Mouse (Mus musculus) kidney, embryonic 16.5 days (tissue): ENCODE results near the gene Snu13. TPM values are rescaled to one million over a fixed set of nuclear protein-coding genes. Genes with fewer than 3 reads are reported as not detected.

Experiments
- ATAC-seq: fragments of 200-750 bp; cut with Nextera tagmentation; 2 replicates; pipeline ENCODE4 v1.8.0; 2017; ENCODE audit warnings: moderate TSS enrichment; ENCODE audit not compliant: low FRiP score, low TSS enrichment
- H3K27ac ChIP-seq: fragments of 300-500 bp; sonication (generic); 2 replicates; pipeline ENCODE4 v1.5.1; 2014; ENCODE audit warnings: low read length
- H3K27me3 ChIP-seq: fragments of 300-500 bp; sonication (generic); 2 replicates; pipeline ENCODE4 v1.6.1; 2014; ENCODE audit warnings: low read length, control low read depth, mixed read lengths; ENCODE audit not compliant: insufficient read depth
- H3K36me3 ChIP-seq: fragments of 300-500 bp; sonication (generic); 2 replicates; pipeline ENCODE4 v1.6.1; 2014; ENCODE audit warnings: low read length, control low read depth, mixed read lengths; ENCODE audit not compliant: insufficient read depth
- H3K4me1 ChIP-seq: fragments of 300-500 bp; sonication (generic); 2 replicates; pipeline ENCODE4 v1.6.1; 2014; ENCODE audit warnings: low read length, control low read depth, mixed read lengths; ENCODE audit not compliant: insufficient read depth
- H3K4me2 ChIP-seq: fragments of 300-500 bp; sonication (generic); replicated peaks from 2 replicates; pipeline ENCODE4 v1.6.1; 2014; ENCODE audit warnings: low read depth, low read length
- H3K4me3 ChIP-seq: fragments of 300-500 bp; sonication (generic); 2 replicates; pipeline ENCODE4 v1.5.1; 2014; ENCODE audit warnings: mild to moderate bottlenecking, low read length
- H3K9ac ChIP-seq: fragments of 300-500 bp; sonication (generic); replicated peaks from 2 replicates; pipeline ENCODE4 v1.6.1; 2014; ENCODE audit warnings: low read length
- H3K9me3 ChIP-seq: fragments of 300-500 bp; sonication (generic); 2 replicates; pipeline ENCODE4 v1.6.1; 2016; ENCODE audit warnings: low read length, control low read depth
- WGBS: fragments of 180-500 bp; shearing (Covaris S2); extraction: QIAGEN DNeasy Blood & Tissue Kit; methylation state at CpG from one replicate; pipeline ENCODE4 v1.1.7; 2014; 5-methylcytosine and 5-hydroxymethylcytosine counted together
- polyA plus RNA-seq: library from polyadenylated mRNA; unstranded; fragments of >200 nt; fragmentation: Nextera tagmentation; extraction: Ambion mirVana; gene quantifications from 2 replicates; pipeline ENCODE4 v1.2.1, GENCODE M21; 2015

Snu13 gene
- polyA plus RNA-seq, 1 experiment from 2014 or later = 300 TPM

DNA sequence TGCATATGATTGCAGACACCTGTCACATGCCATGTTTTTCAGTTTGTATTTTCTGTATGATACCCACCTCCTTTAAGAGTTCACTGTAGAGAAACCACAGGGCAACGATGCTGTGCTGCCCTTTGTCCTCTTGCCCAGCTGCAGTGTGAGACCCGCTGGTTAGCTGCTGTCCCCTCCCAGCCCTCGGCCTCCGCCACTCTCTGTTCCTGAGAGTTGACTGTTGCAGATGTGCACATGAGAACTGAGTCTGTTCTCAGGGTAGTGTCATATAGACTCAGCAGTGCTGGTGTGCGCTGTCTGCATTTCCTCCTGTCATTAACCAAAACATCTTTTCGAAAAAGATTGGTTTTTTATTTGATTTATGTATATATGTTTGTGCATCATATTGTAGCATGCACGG, 15.0 kb downstream of the Snu13 start:
- ATAC-seq = no peak
- Histone ChIP-seq H3K27me3 (no peaks in the 10 kb centered on the region), H3K36me3 (peaks cover 40% of the 10 kb centered on the region), H3K4me2 (no peak overlapping the region), H3K9ac (no peak overlapping the region), H3K4me3 (no peak overlapping the region), H3K4me1 (no peaks in the 10 kb centered on the region), H3K9me3 (no peaks in the 10 kb centered on the region), H3K27ac (no peak overlapping the region)
- WGBS = 88% methylated on average over 7 of the region's 7 CpGs

DNA sequence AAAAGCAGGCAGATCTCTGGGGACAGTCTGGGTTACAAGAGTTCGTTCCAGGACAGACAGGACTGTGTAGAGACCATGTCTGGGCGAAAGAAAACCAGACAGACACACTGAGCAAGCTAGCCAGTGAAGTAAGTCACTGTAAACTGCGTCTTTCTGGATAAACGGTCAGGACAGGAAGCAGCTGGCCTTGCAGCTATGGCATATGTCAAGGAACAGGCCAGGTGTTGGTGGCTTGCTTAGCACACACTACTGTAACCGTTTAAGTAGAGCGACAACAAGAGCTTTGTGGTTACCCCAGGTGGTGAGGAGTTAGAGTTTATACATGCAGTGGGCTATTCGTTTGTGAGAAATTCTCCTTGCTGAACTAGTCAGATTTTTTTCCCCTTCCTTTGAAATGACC, 19.7 kb downstream of the Snu13 start:
- Histone ChIP-seq H3K9ac (no peak overlapping the region), H3K4me1 (no peaks in the 10 kb centered on the region), H3K36me3 (peaks cover 61% of the 10 kb centered on the region), H3K27me3 (no peaks in the 10 kb centered on the region), H3K9me3 (no peaks in the 10 kb centered on the region), H3K4me2 (no peak overlapping the region), H3K4me3 (no peak overlapping the region), H3K27ac (no peak overlapping the region)
- WGBS = 86% methylated on average over 7 of the region's 7 CpGs
- no peak for ATAC-seq

- H3K9me3 ChIP-seq = no peaks in the 10 kb centered on the region
- peaks cover 65% of the 10 kb centered on the region for H3K36me3 ChIP-seq
- no peak overlapping the region for H3K4me3 ChIP-seq
- H3K27ac ChIP-seq = no peak overlapping the region
- no peaks in the 10 kb centered on the region for H3K4me1 ChIP-seq
- 88% methylated on average over 7 of the region's 7 CpGs for WGBS
- no peak for ATAC-seq
- H3K4me2 ChIP-seq = no peak overlapping the region
- H3K9ac ChIP-seq = no peak overlapping the region
- no peaks in the 10 kb centered on the region for H3K27me3 ChIP-seq
Observed at GRCm38 (mm10) chr15:82027276-82027675, 20.1 kb downstream of the Snu13 start.

- H3K9me3 ChIP-seq = no peaks in the 10 kb centered on the region
- H3K36me3 ChIP-seq = peaks cover 53% of the 10 kb centered on the region
- ATAC-seq = no peak
- no peak overlapping the region for H3K9ac ChIP-seq
- WGBS = 88% methylated on average over 6 of the region's 6 CpGs
- H3K4me3 ChIP-seq = no peak overlapping the region
- no peaks in the 10 kb centered on the region for H3K27me3 ChIP-seq
- H3K4me1 ChIP-seq = no peaks in the 10 kb centered on the region
- H3K27ac ChIP-seq = no peak overlapping the region
- no peak overlapping the region for H3K4me2 ChIP-seq
Observed at GRCm38 (mm10) chr15:82023965-82024635, 23.3 kb downstream of the Snu13 start.

DNA sequence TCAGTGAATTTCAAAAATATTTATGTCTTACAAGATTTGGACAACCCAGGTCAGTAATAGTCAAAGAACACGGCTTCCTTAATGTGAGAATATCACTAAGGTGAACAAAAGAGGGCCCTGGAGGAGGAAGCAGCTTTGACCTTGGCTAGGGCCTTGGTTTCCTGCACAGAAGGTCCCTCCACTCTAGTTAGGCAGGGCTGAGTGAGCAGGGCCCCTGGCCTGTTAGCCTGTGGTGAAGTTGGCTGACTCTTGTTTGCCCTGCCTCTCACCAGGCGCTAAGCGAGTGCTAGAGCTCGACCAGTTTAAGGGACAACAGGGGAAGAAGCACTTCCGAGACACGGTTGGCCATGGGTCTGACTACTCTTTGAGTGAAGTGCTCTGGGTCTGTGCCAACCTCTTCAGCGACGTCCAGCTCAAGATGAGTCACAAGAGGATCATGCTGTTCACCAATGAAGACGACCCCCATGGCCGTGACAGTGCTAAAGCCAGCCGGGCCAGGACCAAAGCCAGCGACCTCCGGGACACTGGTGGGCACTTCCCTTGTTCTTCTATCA, 24.8 kb downstream of the Snu13 start:
- WGBS = 80% methylated on average over 13 of the region's 13 CpGs
- H3K4me2 ChIP-seq = no peak overlapping the region
- peaks cover 52% of the 10 kb centered on the region for H3K36me3 ChIP-seq

GRCm38 (mm10) chr15:82019288-82019687, 28.1 kb downstream of the Snu13 start:
- Histone ChIP-seq H3K4me1 (peaks cover 16% of the 10 kb centered on the region), H3K4me3 (no peak overlapping the region), H3K36me3 (peaks cover 22% of the 10 kb centered on the region), H3K9me3 (no peaks in the 10 kb centered on the region), H3K27ac (no peak overlapping the region), H3K27me3 (no peaks in the 10 kb centered on the region), H3K9ac (no peak overlapping the region), H3K4me2 (no peak overlapping the region)
- 85% methylated on average over 3 of the region's 3 CpGs for WGBS
- ATAC-seq = no peak

More for the DNA sequence above, 24.8 kb downstream of the Snu13 start:
- Histone ChIP-seq H3K4me3 (no peak overlapping the region), H3K27ac (no peak overlapping the region), H3K4me1 (no peaks in the 10 kb centered on the region), H3K9ac (no peak overlapping the region), H3K27me3 (no peaks in the 10 kb centered on the region), H3K9me3 (no peaks in the 10 kb centered on the region)
- no peak for ATAC-seq

DNA sequence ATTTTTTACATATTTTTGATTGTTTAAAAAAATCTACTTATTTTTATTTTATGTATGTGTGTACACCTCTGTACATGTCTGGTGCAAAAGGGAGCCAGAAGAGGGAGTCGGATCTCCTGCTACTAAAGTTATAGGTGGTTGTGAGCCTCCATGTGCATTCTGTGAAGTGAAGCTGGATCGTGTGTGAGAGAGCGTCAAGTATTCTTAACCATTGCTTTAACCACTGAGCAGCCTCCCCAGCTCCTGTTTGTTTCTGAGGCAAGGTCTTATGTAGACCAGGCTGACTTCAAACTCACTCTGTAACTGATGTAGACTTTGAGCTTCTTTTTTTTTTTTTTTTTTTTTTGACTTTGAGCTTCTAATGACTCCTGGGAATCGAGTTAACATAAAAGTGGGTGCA, 29.9 kb downstream of the Snu13 start:
- no peak overlapping the region for H3K4me2 ChIP-seq

GRCm38 (mm10) chr15:82016830-82017229, 30.6 kb downstream of the Snu13 start:
- Histone ChIP-seq H3K27ac (peak overlapping the region; percentile 77), H3K4me3 (peak overlapping the region; percentile 65), H3K9me3 (no peaks in the 10 kb centered on the region), H3K4me2 (peak overlapping the region; percentile 93), H3K36me3 (peaks cover 9% of the 10 kb centered on the region; the same call in 1 of the 2 replicates), H3K4me1 (peaks cover 20% of the 10 kb centered on the region), H3K27me3 (no peaks in the 10 kb centered on the region), H3K9ac (peak overlapping the region; percentile 63)
- whole genome bisulfite sequencing = 15% methylated on average over 6 of the region's 6 CpGs
- ATAC-seq = no peak

More for the DNA sequence above, 29.9 kb downstream of the Snu13 start:
- WGBS = 67% methylated on average over 4 of the region's 4 CpGs
- Histone ChIP-seq H3K4me3 (no peak overlapping the region), H3K27ac (no peak overlapping the region), H3K4me1 (peaks cover 20% of the 10 kb centered on the region), H3K27me3 (no peaks in the 10 kb centered on the region), H3K36me3 (peaks cover 13% of the 10 kb centered on the region; the same call in 1 of the 2 replicates), H3K9ac (no peak overlapping the region), H3K9me3 (no peaks in the 10 kb centered on the region)
- ATAC-seq = no peak

GRCm38 (mm10) chr15:82016101-82016808, 31.1 kb downstream of the Snu13 start:
- H3K4me3 ChIP-seq = peak overlapping the region; percentile 65
- H3K4me1 ChIP-seq = peaks cover 20% of the 10 kb centered on the region
- H3K9ac ChIP-seq = peak overlapping the region; percentile 75
- ATAC-seq = peak; percentile 96
- peaks cover 8% of the 10 kb centered on the region; the same call in 1 of the 2 replicates for H3K36me3 ChIP-seq
- under 1% methylated on average over 52 of the region's 53 CpGs for WGBS
- H3K27ac ChIP-seq = peak overlapping the region; percentile 77
- peak overlapping the region; percentile 93 for H3K4me2 ChIP-seq
- no peaks in the 10 kb centered on the region for H3K9me3 ChIP-seq
- H3K27me3 ChIP-seq = no peaks in the 10 kb centered on the region
